Mouse (Mus musculus): ENCODE data around the gene Cnot2. TPM values are rescaled to one million over a fixed set of nuclear protein-coding genes. Genes with fewer than 3 reads are reported as not detected.

Cnot2 gene
- polyA plus RNA-seq, 1 experiment from 2014 or later: 116 TPM

- Histone ChIP-seq H3K4me3 (replicated peaks; ENCODE audit: low read length) (no peak overlapping the region), H3K36me3 (ENCODE audit: control insufficient read depth, insufficient read depth) (no peaks in the 10 kb centered on the region), H3K9ac (replicated peaks; ENCODE audit: low read depth, low read length) (no peak overlapping the region), H3K27ac (ENCODE audit: low read length) (no peak overlapping the region), H3K4me2 (ENCODE audit: low read length) (no peak overlapping the region), H3K9me3 (ENCODE audit: control insufficient read depth, low read length) (no peaks in the 10 kb centered on the region), H3K27me3 (replicated peaks; ENCODE audit: control insufficient read depth, insufficient read depth, low read length) (no peaks in the 10 kb centered on the region), H3K4me1 (replicated peaks; ENCODE audit: control insufficient read depth, insufficient read depth, low read length) (0 out of 2 replicates have a peak, but pooled peaks cover 3% of the 10 kb centered on the region)
- 83% methylated on average over 11 of the region's 11 CpGs for WGBS
- ATAC-seq: no peak
Measured at GRCm38 (mm10) chr10:116512521-116513253, 68.6 kb downstream of the Cnot2 start.

- no peaks in the 10 kb centered on the region for H3K27me3 ChIP-seq (replicated peaks; ENCODE audit: control insufficient read depth, insufficient read depth, low read length)
- H3K27ac ChIP-seq (ENCODE audit: low read length): no peak overlapping the region
- no peaks in the 10 kb centered on the region for H3K4me1 ChIP-seq (replicated peaks; ENCODE audit: control insufficient read depth, insufficient read depth, low read length)
- no peaks in the 10 kb centered on the region for H3K9me3 ChIP-seq (ENCODE audit: control insufficient read depth, low read length)
- no peak overlapping the region for H3K4me3 ChIP-seq (replicated peaks; ENCODE audit: low read length)
- 86% methylated on average over 7 of the region's 7 CpGs for whole genome bisulfite sequencing
- no peak overlapping the region for H3K9ac ChIP-seq (replicated peaks; ENCODE audit: low read depth, low read length)
- no peak for ATAC-seq
- H3K36me3 ChIP-seq (ENCODE audit: control insufficient read depth, insufficient read depth): no peaks in the 10 kb centered on the region
- H3K4me2 ChIP-seq (ENCODE audit: low read length): no peak overlapping the region
Measured at GRCm38 (mm10) chr10:116505303-116506014, 75.9 kb downstream of the Cnot2 start.

- H3K4me2 ChIP-seq (ENCODE audit: low read length): no peak overlapping the region
- no peaks in the 10 kb centered on the region for H3K9me3 ChIP-seq (ENCODE audit: control insufficient read depth, low read length)
- H3K27ac ChIP-seq (ENCODE audit: low read length): no peak overlapping the region
- no peak overlapping the region for H3K4me3 ChIP-seq (replicated peaks; ENCODE audit: low read length)
- peaks cover 20% of the 10 kb centered on the region for H3K36me3 ChIP-seq (ENCODE audit: control insufficient read depth, insufficient read depth)
- no peak for ATAC-seq
- no peaks in the 10 kb centered on the region for H3K4me1 ChIP-seq (replicated peaks; ENCODE audit: control insufficient read depth, insufficient read depth, low read length)
- H3K27me3 ChIP-seq (replicated peaks; ENCODE audit: control insufficient read depth, insufficient read depth, low read length): no peaks in the 10 kb centered on the region
- 91% methylated on average over 3 of the region's 3 CpGs for WGBS
- no peak overlapping the region for H3K9ac ChIP-seq (replicated peaks; ENCODE audit: low read depth, low read length)
Measured at GRCm38 (mm10) chr10:116492768-116493167, 88.5 kb downstream of the Cnot2 start.

GRCm38 (mm10) chr10:116486895-116487747 lies 94.2 kb downstream of the Cnot2 start:
- H3K9me3 ChIP-seq (ENCODE audit: control insufficient read depth, low read length): no peaks in the 10 kb centered on the region
- H3K36me3 ChIP-seq (ENCODE audit: control insufficient read depth, insufficient read depth): peaks cover 16% of the 10 kb centered on the region; the same call in 1 of the 2 replicates
- H3K4me1 ChIP-seq (replicated peaks; ENCODE audit: control insufficient read depth, insufficient read depth, low read length): peaks cover 2% of the 10 kb centered on the region; the same call in 1 of the 2 replicates
- no peak overlapping the region for H3K4me3 ChIP-seq (replicated peaks; ENCODE audit: low read length)
- H3K27ac ChIP-seq (ENCODE audit: low read length): no peak overlapping the region
- H3K9ac ChIP-seq (replicated peaks; ENCODE audit: low read depth, low read length): no peak overlapping the region
- no peak overlapping the region for H3K4me2 ChIP-seq (ENCODE audit: low read length)
- no peak for ATAC-seq
- no peaks in the 10 kb centered on the region for H3K27me3 ChIP-seq (replicated peaks; ENCODE audit: control insufficient read depth, insufficient read depth, low read length)
- WGBS: 81% methylated on average over 10 of the region's 10 CpGs

GRCm38 (mm10) chr10:116481917-116482316 lies 99.4 kb downstream of the Cnot2 start:
- H3K4me1 ChIP-seq (replicated peaks; ENCODE audit: control insufficient read depth, insufficient read depth, low read length): no peaks in the 10 kb centered on the region
- WGBS: 93% methylated on average over 12 of the region's 12 CpGs
- no peak for ATAC-seq
- no peaks in the 10 kb centered on the region for H3K27me3 ChIP-seq (replicated peaks; ENCODE audit: control insufficient read depth, insufficient read depth, low read length)
- H3K9me3 ChIP-seq (ENCODE audit: control insufficient read depth, low read length): no peaks in the 10 kb centered on the region
- no peak overlapping the region for H3K4me2 ChIP-seq (ENCODE audit: low read length)
- H3K36me3 ChIP-seq (ENCODE audit: control insufficient read depth, insufficient read depth): peaks cover 11% of the 10 kb centered on the region; the same call in 1 of the 2 replicates
- H3K4me3 ChIP-seq (replicated peaks; ENCODE audit: low read length): no peak overlapping the region
- H3K27ac ChIP-seq (ENCODE audit: low read length): no peak overlapping the region
- no peak overlapping the region for H3K9ac ChIP-seq (replicated peaks; ENCODE audit: low read depth, low read length)

- no peak overlapping the region for H3K4me2 ChIP-seq (ENCODE audit: low read length)
- no peak overlapping the region for H3K27ac ChIP-seq (ENCODE audit: low read length)
- WGBS: 91% methylated on average over 5 of the region's 5 CpGs
- ATAC-seq: no peak
- H3K27me3 ChIP-seq (replicated peaks; ENCODE audit: control insufficient read depth, insufficient read depth, low read length): no peaks in the 10 kb centered on the region
- no peaks in the 10 kb centered on the region for H3K4me1 ChIP-seq (replicated peaks; ENCODE audit: control insufficient read depth, insufficient read depth, low read length)
- H3K4me3 ChIP-seq (replicated peaks; ENCODE audit: low read length): no peak overlapping the region
- peaks cover 8% of the 10 kb centered on the region; the same call in 1 of the 2 replicates for H3K36me3 ChIP-seq (ENCODE audit: control insufficient read depth, insufficient read depth)
- H3K9ac ChIP-seq (replicated peaks; ENCODE audit: low read depth, low read length): no peak overlapping the region
- H3K9me3 ChIP-seq (ENCODE audit: control insufficient read depth, low read length): no peaks in the 10 kb centered on the region
Measured at GRCm38 (mm10) chr10:116480988-116481387, 100.3 kb downstream of the Cnot2 start.

GRCm38 (mm10) chr10:116476559-116476958 lies 104.8 kb downstream of the Cnot2 start:
- Histone ChIP-seq H3K27ac (ENCODE audit: low read length) (no peak overlapping the region), H3K36me3 (ENCODE audit: control insufficient read depth, insufficient read depth) (no peaks in the 10 kb centered on the region), H3K9ac (replicated peaks; ENCODE audit: low read depth, low read length) (no peak overlapping the region), H3K9me3 (ENCODE audit: control insufficient read depth, low read length) (no peaks in the 10 kb centered on the region), H3K27me3 (replicated peaks; ENCODE audit: control insufficient read depth, insufficient read depth, low read length) (no peaks in the 10 kb centered on the region), H3K4me1 (replicated peaks; ENCODE audit: control insufficient read depth, insufficient read depth, low read length) (peaks cover 27% of the 10 kb centered on the region), H3K4me3 (replicated peaks; ENCODE audit: low read length) (no peak overlapping the region), H3K4me2 (ENCODE audit: low read length) (no peak overlapping the region)
- WGBS: 95% methylated on average over 3 of the region's 3 CpGs
- no peak for ATAC-seq

- 85% methylated on average over 6 of the region's 6 CpGs for WGBS
- no peak for ATAC-seq
Measured at GRCm38 (mm10) chr10:116475725-116476124, 105.6 kb downstream of the Cnot2 start.

More at GRCm38 (mm10) chr10:116475725-116476124, 105.6 kb downstream of the Cnot2 start:
- H3K36me3 ChIP-seq (ENCODE audit: control insufficient read depth, insufficient read depth): no peaks in the 10 kb centered on the region
- no peak overlapping the region for H3K27ac ChIP-seq (ENCODE audit: low read length)
- H3K9me3 ChIP-seq (ENCODE audit: control insufficient read depth, low read length): no peaks in the 10 kb centered on the region
- H3K4me3 ChIP-seq (replicated peaks; ENCODE audit: low read length): no peak overlapping the region
- H3K9ac ChIP-seq (replicated peaks; ENCODE audit: low read depth, low read length): no peak overlapping the region
- H3K27me3 ChIP-seq (replicated peaks; ENCODE audit: control insufficient read depth, insufficient read depth, low read length): no peaks in the 10 kb centered on the region
- H3K4me1 ChIP-seq (replicated peaks; ENCODE audit: control insufficient read depth, insufficient read depth, low read length): peaks cover 28% of the 10 kb centered on the region
- H3K4me2 ChIP-seq (ENCODE audit: low read length): no peak overlapping the region
